Mouse (Mus musculus): ENCODE measurements at regions not wholly inside any gene's neighbourhood (a gene's known extent, or its start where the extent isn't known, plus 50 kb on each side); places are given as distances from the start of the nearest gene placed in this dataset.

GRCm38 (mm10) chrX:137193241-137193640, 71.4 kb upstream of the Esx1 start:
- TF ChIP-seq CTCF (IDR thresholded peaks at IDR 0.05), result no peak
- H3K27me3 ChIP-seq, result peaks cover 40% of the 10 kb centered on the region
- no peak for ATAC-seq
- in situ Hi-C loops (cut with MboI; ENCODE audit: low pct_unique_long_range_greater_than_20kb), result no loop called here
- DNase-seq (ENCODE audit: low read depth, low spot score), result no peak
- POLR2A ChIA-PET, result no interaction called here
- CTCF ChIA-PET, result no interaction called here

GRCm38 (mm10) chrX:137190122-137190521, 68.2 kb upstream of the Esx1 start:
- in situ Hi-C loops (cut with MboI; ENCODE audit: low pct_unique_long_range_greater_than_20kb), result no loop called here
- ChIA-PET POLR2A (no interaction called here), CTCF (interaction anchor here (1.9 kb wide), 1 partner anchor 9 kb away, joined by 4 read pairs; no protein-coding TSS in a partner anchor)
- peaks cover 48% of the 10 kb centered on the region for H3K27me3 ChIP-seq
- no peak for DNase-seq (ENCODE audit: low read depth, low spot score)
- no peak for TF ChIP-seq CTCF (IDR thresholded peaks at IDR 0.05)
- ATAC-seq, result no peak

GRCm38 (mm10) chrX:137175774-137176173, 53.9 kb upstream of the Esx1 start:
- CTCF ChIA-PET, result interaction anchor here (0.5 kb wide), 1 partner anchor 95 kb away, joined by 3 read pairs; no protein-coding TSS in a partner anchor
- no peak for TF ChIP-seq CTCF (IDR thresholded peaks at IDR 0.05)
- DNase-seq (ENCODE audit: low read depth, low spot score), result no peak
- H3K27me3 ChIP-seq, result peaks cover 35% of the 10 kb centered on the region
- POLR2A ChIA-PET, result no interaction called here
- ATAC-seq, result no peak
- in situ Hi-C loops (cut with MboI; ENCODE audit: low pct_unique_long_range_greater_than_20kb), result no loop called here

DNA sequence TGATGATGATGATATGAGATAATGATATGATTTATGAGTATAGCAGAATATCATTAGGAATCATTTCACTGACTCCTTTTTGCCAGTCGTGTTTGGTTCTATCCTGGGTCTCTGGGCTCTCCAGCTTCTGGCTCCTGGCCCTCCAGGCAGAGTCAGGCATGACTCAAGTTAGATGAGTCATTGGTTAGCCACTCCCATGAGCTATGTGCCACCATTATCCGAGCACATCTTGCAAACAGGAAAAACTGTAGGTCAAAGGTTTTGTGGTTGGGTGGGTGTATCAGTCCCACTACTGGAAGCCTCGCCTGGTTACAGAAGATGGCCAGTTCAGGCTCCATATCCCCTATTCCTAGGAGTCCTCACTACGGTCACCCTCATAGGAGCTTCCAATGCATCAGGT, 51.6 kb upstream of the Esx1 start:
- ChIA-PET CTCF (no interaction called here), POLR2A (no interaction called here)
- DNase-seq (ENCODE audit: low read depth, low spot score) (no peak), ATAC-seq (no peak)
- in situ Hi-C loops (cut with MboI; ENCODE audit: low pct_unique_long_range_greater_than_20kb), result no loop called here
- H3K27me3 ChIP-seq, result peaks cover 24% of the 10 kb centered on the region
- no peak for TF ChIP-seq CTCF (IDR thresholded peaks at IDR 0.05)
